Mouse (Mus musculus) midbrain, embryonic 13.5 days (tissue): ENCODE measurements around the gene Pcbp2. TPM values are rescaled to one million over a fixed set of nuclear protein-coding genes. Genes with fewer than 3 reads are reported as not detected.

ENCODE experiments used
- ATAC-seq: fragments of 200-750 bp; cut with Nextera tagmentation; 2 replicates; pipeline ENCODE4 v1.8.0; 2017; ENCODE audit warnings: mild to moderate bottlenecking, moderate TSS enrichment, moderate library complexity
- H3K27ac ChIP-seq: fragments of 300-500 bp; sonication (generic); 2 replicates; pipeline ENCODE4 v1.5.1; 2015; ENCODE audit warnings: inconsistent platforms, mild to moderate bottlenecking, moderate library complexity
- H3K27me3 ChIP-seq: fragments of 300-500 bp; sonication (generic); 2 replicates; pipeline ENCODE4 v1.6.1; 2015; ENCODE audit warnings: mild to moderate bottlenecking, inconsistent platforms
- H3K36me3 ChIP-seq: fragments of 300-500 bp; sonication (generic); 2 replicates; pipeline ENCODE4 v1.6.1; 2015; ENCODE audit warnings: mild to moderate bottlenecking, inconsistent platforms
- H3K4me1 ChIP-seq: fragments of 300-500 bp; sonication (generic); replicated peaks from 2 replicates; pipeline ENCODE4 v1.6.1; 2015; ENCODE audit warnings: inconsistent platforms
- H3K4me2 ChIP-seq: fragments of 300-500 bp; sonication (generic); replicated peaks from 2 replicates; pipeline ENCODE4 v1.6.1; 2015; ENCODE audit warnings: moderate library complexity, mild to moderate bottlenecking, inconsistent platforms
- H3K4me3 ChIP-seq: fragments of 300-500 bp; sonication (generic); replicated peaks from 2 replicates; pipeline ENCODE4 v1.5.1; 2015; ENCODE audit warnings: mild to moderate bottlenecking, inconsistent platforms
- H3K9ac ChIP-seq: fragments of 300-500 bp; sonication (generic); replicated peaks from 2 replicates; pipeline ENCODE4 v1.6.1; 2015; ENCODE audit warnings: mild to moderate bottlenecking, inconsistent platforms
- H3K9me3 ChIP-seq: fragments of 300-500 bp; sonication (generic); 2 replicates; pipeline ENCODE4 v1.6.1; 2016; ENCODE audit warnings: mild to moderate bottlenecking, inconsistent platforms
- WGBS: fragments of 180-500 bp; shearing (Covaris S2); methylation state at CpG from one replicate; pipeline ENCODE4 v1.1.7; 2015; 5-methylcytosine and 5-hydroxymethylcytosine counted together
- polyA plus RNA-seq: library from polyadenylated mRNA; unstranded; fragments of >200 nt; fragmentation: Nextera tagmentation; extraction: Ambion mirVana; gene quantifications from 2 replicates; pipeline ENCODE4 v1.2.1, GENCODE M21; 2015

Gene Pcbp2
- polyA plus RNA-seq, result 164 and 166 TPM in 2 replicates

GRCm38 (mm10) chr15:102470183-102470604, at the start of gene Pcbp2:
TSS of gene Pcbp2 (plus strand) at chr15:102470539.
- Histone ChIP-seq H3K27ac (peak within 1 kb of the TSS; percentile 97), H3K4me2 (peak within 1 kb of the TSS; percentile 71), H3K4me1 (peaks cover 21% of the 10 kb centered on the region), H3K36me3 (peaks cover 16% of the 10 kb centered on the region), H3K9ac (peak within 1 kb of the TSS; percentile 92), H3K9me3 (no peaks in the 10 kb centered on the region), H3K4me3 (peak within 1 kb of the TSS; percentile 85), H3K27me3 (no peaks in the 10 kb centered on the region)
- under 1% methylated on average over 29 of the region's 40 CpGs for WGBS
- ATAC-seq, result peak; percentile 100

GRCm38 (mm10) chr15:102420986-102421385, 49.4 kb upstream of the Pcbp2 start:
- Histone ChIP-seq H3K36me3 (peaks cover 17% of the 10 kb centered on the region), H3K4me3 (no peak overlapping the region), H3K4me1 (no peaks in the 10 kb centered on the region), H3K4me2 (no peak overlapping the region), H3K27ac (no peak overlapping the region), H3K27me3 (no peaks in the 10 kb centered on the region), H3K9ac (no peak overlapping the region), H3K9me3 (no peaks in the 10 kb centered on the region)
- no peak for ATAC-seq
- 74% methylated on average over 1 of the region's 1 CpGs for WGBS

GRCm38 (mm10) chr15:102421437-102421836, 48.9 kb upstream of the Pcbp2 start:
- Histone ChIP-seq H3K9me3 (no peaks in the 10 kb centered on the region), H3K27me3 (no peaks in the 10 kb centered on the region), H3K9ac (no peak overlapping the region), H3K27ac (no peak overlapping the region), H3K4me1 (no peaks in the 10 kb centered on the region), H3K4me3 (no peak overlapping the region), H3K36me3 (peaks cover 21% of the 10 kb centered on the region), H3K4me2 (no peak overlapping the region)
- ATAC-seq, result no peak
- 61% methylated on average over 3 of the region's 3 CpGs for WGBS

GRCm38 (mm10) chr15:102423602-102424240, 46.6 kb upstream of the Pcbp2 start:
- Histone ChIP-seq H3K9ac (no peak overlapping the region), H3K9me3 (no peaks in the 10 kb centered on the region), H3K27me3 (no peaks in the 10 kb centered on the region), H3K4me3 (no peak overlapping the region), H3K4me2 (no peak overlapping the region), H3K4me1 (no peaks in the 10 kb centered on the region), H3K27ac (no peak overlapping the region), H3K36me3 (peaks cover 38% of the 10 kb centered on the region)
- ATAC-seq, result no peak
- WGBS, result 93% methylated on average over 2 of the region's 2 CpGs

- H3K9ac ChIP-seq, result no peak overlapping the region
- H3K4me3 ChIP-seq, result no peak overlapping the region
- H3K36me3 ChIP-seq, result peaks cover 47% of the 10 kb centered on the region
- H3K9me3 ChIP-seq, result no peaks in the 10 kb centered on the region
- ATAC-seq, result no peak
- WGBS, result 92% methylated on average over 2 of the region's 2 CpGs
- no peak overlapping the region for H3K4me2 ChIP-seq
- H3K27me3 ChIP-seq, result no peaks in the 10 kb centered on the region
- no peaks in the 10 kb centered on the region for H3K4me1 ChIP-seq
- no peak overlapping the region for H3K27ac ChIP-seq
These were observed 45.7 kb upstream of the Pcbp2 start for GRCm38 (mm10) chr15:102424657-102425056.

GRCm38 (mm10) chr15:102426963-102427362, 43.4 kb upstream of the Pcbp2 start:
- H3K4me2 ChIP-seq, result no peak overlapping the region
- no peaks in the 10 kb centered on the region for H3K9me3 ChIP-seq
- no peak overlapping the region for H3K27ac ChIP-seq
- H3K9ac ChIP-seq, result no peak overlapping the region
- H3K4me1 ChIP-seq, result no peaks in the 10 kb centered on the region
- H3K36me3 ChIP-seq, result peaks cover 66% of the 10 kb centered on the region
- no peak overlapping the region for H3K4me3 ChIP-seq
- no peak for ATAC-seq
- H3K27me3 ChIP-seq, result no peaks in the 10 kb centered on the region
- 100% methylated on average over 1 of the region's 1 CpGs for WGBS

GRCm38 (mm10) chr15:102432046-102432445, 38.3 kb upstream of the Pcbp2 start:
- Histone ChIP-seq H3K27me3 (no peaks in the 10 kb centered on the region), H3K27ac (no peak overlapping the region), H3K4me1 (no peaks in the 10 kb centered on the region), H3K4me3 (no peak overlapping the region), H3K36me3 (peaks cover 66% of the 10 kb centered on the region), H3K9me3 (no peaks in the 10 kb centered on the region), H3K9ac (no peak overlapping the region), H3K4me2 (no peak overlapping the region)
- no peak for ATAC-seq
- WGBS, result 92% methylated on average over 1 of the region's 1 CpGs

GRCm38 (mm10) chr15:102433173-102433572, 37.2 kb upstream of the Pcbp2 start:
- Histone ChIP-seq H3K4me3 (no peak overlapping the region), H3K4me1 (no peaks in the 10 kb centered on the region), H3K4me2 (no peak overlapping the region), H3K27ac (no peak overlapping the region), H3K27me3 (no peaks in the 10 kb centered on the region), H3K36me3 (peaks cover 57% of the 10 kb centered on the region), H3K9me3 (no peaks in the 10 kb centered on the region), H3K9ac (no peak overlapping the region)
- no peak for ATAC-seq
- 96% methylated on average over 4 of the region's 4 CpGs for WGBS

- Histone ChIP-seq H3K4me3 (no peak overlapping the region), H3K9me3 (no peaks in the 10 kb centered on the region), H3K27me3 (no peaks in the 10 kb centered on the region), H3K27ac (no peak overlapping the region), H3K9ac (no peak overlapping the region), H3K4me2 (no peak overlapping the region), H3K36me3 (no peaks in the 10 kb centered on the region), H3K4me1 (no peaks in the 10 kb centered on the region)
- no peak for ATAC-seq
- 50% methylated on average over 2 of the region's 2 CpGs for WGBS
These were observed 27.8 kb upstream of the Pcbp2 start for GRCm38 (mm10) chr15:102442490-102442889.

GRCm38 (mm10) chr15:102445146-102445545, 25.2 kb upstream of the Pcbp2 start, which contains the start of gene Amhr2:
TSS of gene Amhr2 (plus strand) at chr15:102445367.
- Histone ChIP-seq H3K27ac (no peak within 1 kb of the TSS), H3K36me3 (no peaks in the 10 kb centered on the region), H3K9me3 (no peaks in the 10 kb centered on the region), H3K9ac (no peak within 1 kb of the TSS), H3K4me3 (no peak within 1 kb of the TSS), H3K27me3 (no peaks in the 10 kb centered on the region), H3K4me1 (no peaks in the 10 kb centered on the region), H3K4me2 (no peak within 1 kb of the TSS)
- WGBS, result 63% methylated on average over 8 of the region's 8 CpGs
- no peak for ATAC-seq

- Histone ChIP-seq H3K27ac (no peak overlapping the region), H3K4me2 (no peak overlapping the region), H3K4me3 (no peak overlapping the region), H3K4me1 (no peaks in the 10 kb centered on the region), H3K9me3 (no peaks in the 10 kb centered on the region), H3K27me3 (no peaks in the 10 kb centered on the region), H3K36me3 (no peaks in the 10 kb centered on the region), H3K9ac (no peak overlapping the region)
- WGBS, result 69% methylated on average over 5 of the region's 6 CpGs
- ATAC-seq, result no peak
These were observed 23.9 kb upstream of the Pcbp2 start for GRCm38 (mm10) chr15:102446448-102446847.

- Histone ChIP-seq H3K27ac (no peak overlapping the region), H3K9ac (no peak overlapping the region), H3K27me3 (no peaks in the 10 kb centered on the region), H3K4me1 (no peaks in the 10 kb centered on the region), H3K4me3 (no peak overlapping the region), H3K36me3 (no peaks in the 10 kb centered on the region), H3K9me3 (no peaks in the 10 kb centered on the region), H3K4me2 (no peak overlapping the region)
- 75% methylated on average over 8 of the region's 8 CpGs for WGBS
- no peak for ATAC-seq
These were observed 21.0 kb upstream of the Pcbp2 start for GRCm38 (mm10) chr15:102449366-102449765.

GRCm38 (mm10) chr15:102450928-102451327, 19.4 kb upstream of the Pcbp2 start:
- no peak overlapping the region for H3K27ac ChIP-seq
- H3K36me3 ChIP-seq, result no peaks in the 10 kb centered on the region
- no peak overlapping the region for H3K4me3 ChIP-seq
- 31% methylated on average over 7 of the region's 7 CpGs for WGBS
- no peaks in the 10 kb centered on the region for H3K4me1 ChIP-seq
- no peak overlapping the region for H3K4me2 ChIP-seq
- no peak overlapping the region for H3K9ac ChIP-seq
- no peak for ATAC-seq
- H3K27me3 ChIP-seq, result no peaks in the 10 kb centered on the region
- no peaks in the 10 kb centered on the region for H3K9me3 ChIP-seq
